Mouse (Mus musculus) kidney, postnatal 14 days (tissue): ENCODE measurements around the gene Tmem191c.

Experiments used
- DNase-seq: peaks from one replicate; pipeline ENCODE4 v3.0.0; 2022; ENCODE audit warnings: mixed read lengths

Tmem191c gene

GRCm38 (mm10) chr16:17267937-17268336 lies 7.9 kb upstream of the Tmem191c start:
- DNase-seq = no peak

- DNase-seq = no peak
These were observed 6.0 kb upstream of the Tmem191c start for GRCm38 (mm10) chr16:17269872-17270271.

- DNase-seq = peak; percentile 64
These were observed 4.8 kb upstream of the Tmem191c start for GRCm38 (mm10) chr16:17271124-17271523.

DNA sequence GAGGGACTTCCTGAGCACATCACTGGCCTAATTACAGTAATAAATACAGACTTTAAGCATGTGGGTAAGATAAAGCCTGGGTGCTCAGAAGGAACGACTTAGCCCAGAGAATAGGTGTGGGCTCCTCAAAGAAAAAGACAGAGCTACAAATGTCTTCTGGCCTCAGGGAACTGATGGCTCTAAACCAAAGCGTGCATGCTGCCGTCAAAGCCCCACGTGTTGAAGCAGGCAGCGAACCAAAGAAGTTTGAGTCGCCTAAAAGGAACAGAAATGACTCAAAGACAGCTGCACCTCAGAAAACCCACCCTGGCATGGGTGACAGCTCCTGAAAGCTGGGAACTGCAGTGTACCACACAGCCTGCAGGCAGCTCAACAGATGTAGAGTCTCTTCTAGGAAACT lies 4.0 kb upstream of the Tmem191c start:
- DNase-seq = no peak

DNA sequence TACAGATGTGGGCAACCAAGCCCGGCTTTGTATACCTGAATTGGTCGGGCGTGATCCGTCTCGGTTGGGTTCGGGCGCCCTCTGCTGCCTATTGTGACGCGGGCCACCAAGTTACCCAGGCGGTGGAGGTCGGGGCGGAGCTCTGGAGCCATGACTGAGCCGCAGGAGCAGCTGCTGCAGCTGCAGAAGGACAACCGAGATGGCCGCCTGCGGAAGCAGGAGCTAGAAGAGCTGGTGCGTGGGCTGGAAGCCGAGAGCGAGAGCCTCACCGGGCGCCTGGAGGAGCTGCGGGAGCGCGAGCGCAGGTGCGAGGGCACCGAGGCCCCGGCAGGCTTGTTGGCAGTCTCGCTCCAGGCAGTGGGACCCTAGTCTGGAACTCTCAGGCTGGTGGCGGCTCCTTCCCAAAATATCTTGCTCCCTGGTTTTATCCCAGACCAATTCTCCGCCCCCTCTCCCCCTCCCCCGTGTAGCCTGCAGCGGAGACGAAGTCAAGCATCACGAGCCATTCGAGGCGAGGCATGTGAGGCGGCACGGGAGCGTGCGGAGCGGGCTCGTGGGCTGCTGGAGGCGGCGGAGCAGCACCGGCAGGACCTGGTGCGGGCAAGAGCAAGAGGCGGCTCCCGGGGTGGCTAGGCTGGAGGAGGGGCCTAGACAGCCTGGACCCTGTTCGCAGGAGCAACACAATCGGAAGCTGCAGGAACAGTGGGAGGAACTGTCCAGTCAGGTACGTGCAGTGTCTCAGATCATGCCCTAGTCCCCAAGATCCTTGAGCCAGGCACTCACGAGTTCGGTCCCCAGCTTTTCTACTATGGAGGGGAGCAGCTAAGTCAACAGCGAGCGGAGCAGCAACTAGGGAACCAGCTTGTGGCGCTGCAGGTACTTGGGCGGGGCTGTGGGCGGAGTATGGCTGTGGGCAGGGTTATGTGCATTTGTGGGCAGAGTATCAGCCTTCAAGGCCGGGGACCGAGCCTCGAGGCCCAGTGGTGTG lies 581 bp downstream of the Tmem191c start:
- peak; percentile 95 for DNase-seq

DNA sequence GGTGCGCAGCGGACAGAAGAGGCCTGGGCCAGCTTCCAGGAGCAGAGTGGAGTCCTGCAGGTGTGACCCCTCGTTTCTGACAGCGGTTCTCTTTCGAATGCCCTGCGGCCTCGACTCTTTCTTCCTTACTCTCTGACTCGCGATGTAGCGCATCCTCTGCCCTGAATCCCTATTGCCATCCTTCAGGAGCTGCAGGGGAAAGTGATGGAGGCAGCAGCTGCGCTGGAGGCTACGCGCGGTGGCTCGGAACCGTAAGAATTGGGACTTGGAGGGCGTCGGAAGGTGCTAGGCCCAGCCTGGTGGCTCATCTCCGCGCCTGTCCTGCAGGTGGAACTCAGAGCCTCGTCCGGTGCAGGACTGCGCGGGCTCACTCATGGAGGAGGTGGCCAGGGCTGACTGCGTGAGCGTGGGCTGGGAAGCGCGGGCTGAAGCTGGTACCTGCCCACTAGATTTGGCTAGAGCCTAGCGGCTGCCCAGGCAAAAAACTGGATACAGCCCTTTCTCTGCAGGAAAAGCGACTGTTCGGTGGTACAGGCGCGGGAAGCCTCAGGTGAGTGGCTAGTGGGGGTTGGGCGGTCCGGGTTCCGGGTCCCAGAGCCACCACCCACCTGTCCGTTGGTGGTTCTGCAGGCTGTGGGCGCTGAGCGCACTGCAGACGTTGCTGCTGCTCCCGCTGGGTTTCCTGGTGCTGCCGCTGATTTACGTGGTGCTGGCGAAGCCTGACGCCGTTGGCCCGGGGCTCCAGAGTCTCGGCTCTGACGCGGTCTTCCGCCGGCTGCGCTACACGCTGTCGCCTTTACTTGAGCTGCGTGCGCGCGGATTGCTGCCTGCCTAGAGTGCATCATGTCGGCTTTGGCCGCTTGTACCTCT lies 1.7 kb downstream of the Tmem191c start:
- peak; percentile 45 for DNase-seq

DNA sequence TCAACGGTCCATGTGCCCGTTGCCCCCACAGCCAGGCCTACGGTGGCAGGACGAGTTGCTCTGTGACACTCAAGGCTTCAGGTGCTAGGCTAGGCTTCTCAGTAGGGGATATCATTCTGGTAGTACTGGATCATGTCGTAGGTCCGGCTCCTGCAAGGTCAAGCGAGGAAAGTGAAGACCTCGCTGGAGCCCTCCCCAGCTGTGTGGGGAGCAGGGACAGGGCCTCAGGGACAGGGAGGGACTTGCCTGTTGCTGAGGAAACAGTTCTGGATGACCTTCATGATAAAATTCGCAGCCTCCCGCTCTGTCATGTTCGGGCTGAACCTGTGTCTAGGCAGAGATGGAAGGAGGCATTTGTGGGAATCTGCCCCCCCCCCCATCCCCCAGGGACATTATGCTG lies 4.6 kb downstream of the Tmem191c start:
- DNase-seq = no peak

- DNase-seq = no peak
These were observed 7.3 kb downstream of the Tmem191c start for GRCm38 (mm10) chr16:17283151-17283550.

GRCm38 (mm10) chr16:17287103-17287502 lies 11.2 kb downstream of the Tmem191c start:
- no peak for DNase-seq

DNA sequence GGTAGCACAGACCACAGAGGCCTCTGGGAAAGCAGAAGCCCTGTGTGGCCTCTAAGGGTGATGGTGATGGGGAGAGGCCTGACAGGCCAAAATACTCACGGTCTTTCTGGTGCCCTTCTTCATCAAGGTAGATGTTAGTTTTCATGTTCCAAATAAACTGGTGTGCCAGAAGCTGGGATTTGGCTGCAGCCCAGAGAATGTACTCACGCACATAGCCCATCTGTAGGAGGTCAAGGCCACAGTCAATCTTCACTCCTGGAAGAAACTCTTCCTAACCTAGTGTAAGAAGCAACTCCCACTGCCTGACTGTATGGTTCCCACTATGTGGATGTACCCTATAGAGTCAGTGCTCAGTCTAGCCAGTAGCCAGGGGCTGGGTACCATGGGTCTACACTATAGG lies 15.1 kb downstream of the Tmem191c start:
- DNase-seq = no peak

DNA sequence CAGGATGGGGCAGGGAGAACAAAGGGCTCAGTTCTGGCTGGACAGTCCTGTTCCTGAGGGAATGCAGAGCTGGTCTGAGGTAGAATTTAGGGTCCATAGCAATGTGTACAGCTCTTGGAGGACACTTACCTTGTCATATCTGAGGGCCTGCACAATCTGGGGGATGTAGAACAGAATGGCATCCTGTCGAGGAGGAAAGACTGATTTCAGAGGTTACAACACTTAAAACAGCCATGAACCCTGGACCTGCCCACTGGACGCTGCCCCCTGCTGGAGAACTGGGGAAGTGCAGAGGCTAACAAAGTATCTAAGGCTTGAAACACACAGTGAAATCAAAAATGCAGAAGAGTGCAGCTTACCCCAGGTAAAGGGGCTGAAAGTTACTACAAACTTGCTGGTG lies 16.9 kb downstream of the Tmem191c start:
- DNase-seq = peak; percentile 65

GRCm38 (mm10) chr16:17300818-17301217 lies 24.9 kb downstream of the Tmem191c start:
- DNase-seq = no peak

- DNase-seq = no peak
These were observed 27.8 kb downstream of the Tmem191c start for GRCm38 (mm10) chr16:17303521-17304245.

GRCm38 (mm10) chr16:17307461-17307860 lies 31.6 kb downstream of the Tmem191c start:
- no peak for DNase-seq

DNA sequence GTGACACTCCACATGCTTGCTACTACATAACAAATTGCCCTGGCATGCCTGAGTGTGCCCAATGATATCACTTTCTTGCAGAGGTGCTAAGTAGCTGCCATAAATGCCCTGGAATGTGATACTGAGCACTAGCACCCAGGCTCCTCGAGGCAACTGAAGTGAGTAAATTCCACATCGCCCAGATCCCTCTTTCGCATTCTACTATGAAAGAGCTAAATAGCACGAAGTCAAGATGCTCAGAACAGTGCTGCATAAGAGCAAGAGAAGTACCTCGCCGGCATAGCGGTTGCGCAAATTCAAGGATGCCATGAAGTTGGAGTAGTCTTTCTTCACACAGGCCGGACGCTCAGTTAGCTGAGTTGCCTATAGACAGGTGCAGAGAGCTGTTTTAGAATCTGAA lies 33.2 kb downstream of the Tmem191c start:
- DNase-seq = no peak

- no peak for DNase-seq
These were observed 36.7 kb downstream of the Tmem191c start for GRCm38 (mm10) chr16:17312531-17312930.

GRCm38 (mm10) chr16:17316554-17316953 lies 40.7 kb downstream of the Tmem191c start:
- no peak for DNase-seq

DNA sequence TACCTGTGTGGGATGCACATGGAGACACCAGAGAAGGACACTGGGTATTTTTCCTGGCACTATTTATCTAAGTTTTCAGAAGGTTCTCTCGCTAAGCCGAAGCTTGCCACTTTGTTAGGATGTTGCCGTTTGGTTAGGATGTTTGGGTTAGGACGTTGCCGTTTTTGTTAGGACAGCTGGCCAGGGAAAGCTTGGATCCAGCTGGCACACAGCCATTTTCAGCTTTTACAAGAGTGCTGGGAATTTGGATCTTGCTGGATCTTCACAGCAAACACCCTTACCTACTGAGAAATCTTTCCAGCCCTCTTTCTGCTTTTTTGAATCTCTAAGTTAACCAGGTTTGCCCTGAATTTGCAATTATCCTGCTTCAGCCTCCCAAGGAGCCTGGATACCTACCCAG lies 45.6 kb downstream of the Tmem191c start:
- DNase-seq = peak; percentile 29

- no peak for DNase-seq
These were observed 48.9 kb downstream of the Tmem191c start for GRCm38 (mm10) chr16:17324745-17325144.

DNA sequence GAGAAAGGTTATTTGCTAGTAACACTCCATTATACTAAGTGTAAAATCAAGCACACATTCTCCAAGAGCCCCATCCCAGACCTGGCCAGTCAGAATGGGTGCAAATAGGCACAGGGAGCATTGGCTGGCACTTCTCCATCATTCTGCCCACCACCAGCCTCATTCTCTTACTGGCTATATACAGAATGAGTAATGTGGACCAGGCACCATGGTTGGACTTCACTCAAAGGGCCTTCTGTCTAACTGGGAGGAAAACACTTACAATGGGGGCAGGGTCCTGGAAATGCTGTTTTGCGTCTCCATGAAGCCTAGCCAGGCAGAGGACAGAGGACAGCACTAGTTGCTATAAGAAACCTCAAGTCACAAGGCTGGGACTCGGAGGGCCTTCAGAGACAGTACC lies 50.2 kb downstream of the Tmem191c start:
- no peak for DNase-seq

DNA sequence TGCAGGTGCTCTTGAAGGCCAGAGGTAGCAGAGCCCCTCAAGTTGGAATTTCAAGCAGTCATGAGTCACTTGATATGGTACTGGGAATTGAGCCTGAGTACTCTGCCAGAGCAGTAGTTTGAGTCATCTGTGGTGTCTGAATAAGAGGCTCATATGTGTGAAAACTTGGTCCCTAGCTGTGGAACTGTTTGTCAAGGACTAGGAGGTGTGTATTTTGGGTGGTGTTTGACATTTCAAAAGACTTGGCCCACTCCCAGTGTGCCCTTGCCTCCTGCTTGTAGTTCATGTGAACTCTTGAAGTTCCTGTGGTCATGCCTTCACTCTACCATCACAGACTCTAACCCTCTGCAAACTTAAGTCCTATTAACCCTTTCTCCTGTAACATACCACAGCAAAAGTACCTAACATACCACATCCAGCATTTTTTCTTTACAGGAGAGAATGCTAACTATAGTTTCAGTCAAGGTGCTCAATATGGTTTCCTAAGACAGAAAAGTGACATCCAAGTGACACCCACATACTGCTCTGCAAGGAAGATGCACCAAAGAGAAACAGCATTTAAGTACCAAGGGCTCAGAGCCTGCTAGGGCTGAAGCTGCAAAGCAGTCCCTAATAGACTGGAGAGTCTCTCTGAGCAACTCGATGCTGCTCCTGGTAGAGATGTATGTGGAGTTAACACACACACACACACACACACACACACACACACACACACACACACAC lies 54.1 kb downstream of the Tmem191c start:
- no peak for DNase-seq

DNA sequence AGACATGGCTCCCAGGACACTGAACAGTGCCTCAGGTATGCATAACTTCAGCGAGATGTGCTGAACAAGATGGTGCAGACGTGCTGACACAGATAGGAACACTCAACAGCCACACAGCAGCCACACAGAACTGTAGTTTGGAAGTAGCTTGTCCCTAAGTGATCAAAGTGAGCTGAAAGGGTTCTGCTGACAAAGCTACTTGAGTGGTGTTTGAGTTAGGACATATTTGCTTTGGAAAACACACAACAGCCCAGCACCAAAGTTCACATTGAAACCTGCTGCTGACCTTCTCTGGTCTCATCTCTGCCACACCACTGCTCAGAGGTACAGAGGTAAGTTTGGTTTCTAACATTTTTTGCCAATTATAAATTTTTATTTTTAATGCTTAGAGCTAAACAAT lies 55.2 kb downstream of the Tmem191c start, which contains the start of gene Serpind1:
Gene Serpind1, plus strand, starts transcription at position 256 of the 400 bp plus-strand sequence.
- DNase-seq = no peak
